Mouse (Mus musculus): ENCODE results near the gene Prpf18. TPM values are rescaled to one million over a fixed set of nuclear protein-coding genes. Genes with fewer than 3 reads are reported as not detected.

The Prpf18 gene
- polyA plus RNA-seq, 1 experiment from 2014 or later = 31.7 TPM

GRCm38 (mm10) chr2:4609433-4609832 is 42.5 kb downstream of the Prpf18 start:
- no peaks in the 10 kb centered on the region for H3K27me3 ChIP-seq (replicated peaks)
- peaks cover 18% of the 10 kb centered on the region for H3K36me3 ChIP-seq
- no peak overlapping the region for H3K4me2 ChIP-seq (replicated peaks)
- WGBS = 77% methylated on average over 10 of the region's 10 CpGs
- no peak overlapping the region for H3K27ac ChIP-seq
- H3K4me1 ChIP-seq (replicated peaks) = no peaks in the 10 kb centered on the region
- H3K4me3 ChIP-seq (replicated peaks) = no peak overlapping the region
- ATAC-seq = no peak
- no peak overlapping the region for H3K9ac ChIP-seq
- no peaks in the 10 kb centered on the region for H3K9me3 ChIP-seq

GRCm38 (mm10) chr2:4608253-4608652 is 43.7 kb downstream of the Prpf18 start:
- ATAC-seq = no peak
- H3K4me3 ChIP-seq (replicated peaks) = no peak overlapping the region
- no peaks in the 10 kb centered on the region for H3K4me1 ChIP-seq (replicated peaks)
- H3K9me3 ChIP-seq = no peaks in the 10 kb centered on the region
- no peak overlapping the region for H3K4me2 ChIP-seq (replicated peaks)
- no peaks in the 10 kb centered on the region for H3K27me3 ChIP-seq (replicated peaks)
- no peak overlapping the region for H3K9ac ChIP-seq
- WGBS = 87% methylated on average over 3 of the region's 3 CpGs
- H3K36me3 ChIP-seq = peaks cover 26% of the 10 kb centered on the region
- no peak overlapping the region for H3K27ac ChIP-seq

- Histone ChIP-seq H3K4me2 (replicated peaks) (no peak overlapping the region), H3K4me3 (replicated peaks) (no peak overlapping the region), H3K9me3 (no peaks in the 10 kb centered on the region), H3K27me3 (replicated peaks) (no peaks in the 10 kb centered on the region), H3K36me3 (peaks cover 27% of the 10 kb centered on the region), H3K4me1 (replicated peaks) (no peaks in the 10 kb centered on the region), H3K9ac (no peak overlapping the region), H3K27ac (no peak overlapping the region)
- 87% methylated on average over 3 of the region's 3 CpGs for WGBS
- no peak for ATAC-seq
These were observed 45.4 kb downstream of the Prpf18 start for GRCm38 (mm10) chr2:4606559-4606958.

DNA sequence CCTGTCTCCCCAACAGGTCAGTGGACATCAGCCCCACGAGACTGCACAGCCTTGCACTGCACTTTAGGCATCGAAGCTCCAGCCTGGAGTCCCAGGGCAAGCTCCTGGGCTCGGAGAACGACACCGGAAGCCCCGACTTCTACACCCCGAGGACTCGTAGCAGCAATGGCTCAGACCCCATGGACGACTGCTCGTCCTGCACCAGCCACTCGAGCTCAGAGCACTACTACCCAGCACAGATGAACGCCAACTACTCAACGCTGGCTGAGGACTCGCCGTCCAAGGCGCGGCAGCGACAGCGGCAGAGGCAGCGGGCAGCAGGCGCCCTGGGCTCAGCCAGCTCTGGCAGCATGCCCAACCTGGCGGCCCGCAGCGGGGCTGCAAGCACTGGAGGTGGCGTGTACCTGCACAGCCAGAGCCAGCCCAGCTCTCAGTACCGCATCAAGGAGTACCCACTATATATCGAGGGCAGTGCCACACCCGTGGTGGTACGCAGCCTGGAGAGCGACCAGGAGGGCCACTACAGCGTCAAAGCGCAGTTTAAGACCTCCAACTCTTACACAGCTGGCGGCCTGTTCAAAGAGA is 48.5 kb downstream of the Prpf18 start:
- H3K36me3 ChIP-seq = peaks cover 21% of the 10 kb centered on the region
- H3K27ac ChIP-seq = no peak overlapping the region
- 81% methylated on average over 33 of the region's 33 CpGs for WGBS
- no peak overlapping the region for H3K9ac ChIP-seq
- no peaks in the 10 kb centered on the region; the same call in 1 of the 2 replicates for H3K4me1 ChIP-seq (replicated peaks)
- H3K9me3 ChIP-seq = no peaks in the 10 kb centered on the region
- H3K27me3 ChIP-seq (replicated peaks) = no peaks in the 10 kb centered on the region
- no peak overlapping the region for H3K4me2 ChIP-seq (replicated peaks)
- no peak overlapping the region for H3K4me3 ChIP-seq (replicated peaks)
- no peak for ATAC-seq

- Histone ChIP-seq H3K4me1 (replicated peaks) (no peaks in the 10 kb centered on the region; the same call in 1 of the 2 replicates), H3K9me3 (no peaks in the 10 kb centered on the region), H3K36me3 (peaks cover 25% of the 10 kb centered on the region), H3K9ac (no peak overlapping the region), H3K27ac (no peak overlapping the region), H3K4me3 (replicated peaks) (no peak overlapping the region), H3K27me3 (replicated peaks) (no peaks in the 10 kb centered on the region), H3K4me2 (replicated peaks) (no peak overlapping the region)
- WGBS = 55% methylated on average over 15 of the region's 15 CpGs
- no peak; the same call in 1 of the 2 replicates for ATAC-seq
These were observed 50.7 kb downstream of the Prpf18 start for GRCm38 (mm10) chr2:4601034-4601890.

DNA sequence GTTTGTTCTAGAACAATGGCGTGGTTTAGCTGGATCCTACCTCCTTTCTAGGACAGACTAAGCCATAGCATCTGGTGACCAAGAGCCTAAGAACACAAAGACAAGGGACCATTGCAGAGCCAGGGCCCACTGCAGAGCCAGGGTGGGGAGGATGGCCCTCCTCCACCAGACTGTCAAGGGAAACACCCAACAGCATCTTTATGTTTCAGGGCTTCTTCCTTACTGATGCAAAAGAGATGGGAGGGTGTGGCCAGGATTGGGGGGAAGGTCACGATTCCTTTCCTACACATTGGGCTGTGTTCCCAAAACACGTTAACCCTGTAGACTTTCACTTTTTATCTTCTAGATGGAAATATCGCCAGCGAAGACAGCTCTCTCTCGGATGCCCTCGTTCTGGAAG is 54.9 kb downstream of the Prpf18 start:
- no peak overlapping the region for H3K4me3 ChIP-seq (replicated peaks)
- peaks cover 6% of the 10 kb centered on the region for H3K4me1 ChIP-seq (replicated peaks)
- WGBS = 90% methylated on average over 7 of the region's 7 CpGs
- H3K9me3 ChIP-seq = no peaks in the 10 kb centered on the region
- H3K9ac ChIP-seq = no peak overlapping the region
- H3K27ac ChIP-seq = no peak overlapping the region
- no peak for ATAC-seq
- H3K4me2 ChIP-seq (replicated peaks) = no peak overlapping the region
- H3K27me3 ChIP-seq (replicated peaks) = no peaks in the 10 kb centered on the region
- H3K36me3 ChIP-seq = peaks cover 21% of the 10 kb centered on the region

DNA sequence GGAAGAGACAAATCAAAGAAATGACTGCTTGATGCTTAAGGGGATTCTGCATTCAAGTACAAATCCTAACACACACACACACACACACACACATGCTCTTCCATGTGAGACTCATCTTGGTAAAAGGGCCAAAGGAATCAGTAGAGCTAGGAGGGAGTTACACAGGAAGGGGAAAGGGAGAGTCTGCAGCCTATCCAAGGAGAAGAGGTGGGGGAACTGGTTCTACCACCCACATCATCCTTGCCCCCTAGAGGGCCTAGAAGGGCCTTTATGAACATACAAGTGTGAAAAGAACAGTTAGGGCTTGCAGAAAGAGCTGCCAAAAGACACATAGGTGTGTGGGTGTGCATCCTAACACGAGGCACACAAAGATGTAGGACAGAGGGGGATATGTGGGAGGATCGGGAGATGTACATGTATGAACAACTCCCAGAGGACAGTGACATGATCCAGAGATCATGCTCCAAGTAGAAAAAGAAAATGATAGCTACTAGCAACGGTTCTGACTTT is 58.0 kb downstream of the Prpf18 start:
- Histone ChIP-seq H3K4me3 (replicated peaks) (no peak overlapping the region), H3K4me1 (replicated peaks) (peaks cover 10% of the 10 kb centered on the region; the same call in 1 of the 2 replicates), H3K4me2 (replicated peaks) (no peak overlapping the region), H3K9me3 (no peaks in the 10 kb centered on the region), H3K27me3 (replicated peaks) (no peaks in the 10 kb centered on the region), H3K27ac (no peak overlapping the region), H3K9ac (no peak overlapping the region), H3K36me3 (peaks cover 25% of the 10 kb centered on the region)
- WGBS = 79% methylated on average over 3 of the region's 3 CpGs
- peak; percentile 33; the same call in 1 of the 2 replicates for ATAC-seq

DNA sequence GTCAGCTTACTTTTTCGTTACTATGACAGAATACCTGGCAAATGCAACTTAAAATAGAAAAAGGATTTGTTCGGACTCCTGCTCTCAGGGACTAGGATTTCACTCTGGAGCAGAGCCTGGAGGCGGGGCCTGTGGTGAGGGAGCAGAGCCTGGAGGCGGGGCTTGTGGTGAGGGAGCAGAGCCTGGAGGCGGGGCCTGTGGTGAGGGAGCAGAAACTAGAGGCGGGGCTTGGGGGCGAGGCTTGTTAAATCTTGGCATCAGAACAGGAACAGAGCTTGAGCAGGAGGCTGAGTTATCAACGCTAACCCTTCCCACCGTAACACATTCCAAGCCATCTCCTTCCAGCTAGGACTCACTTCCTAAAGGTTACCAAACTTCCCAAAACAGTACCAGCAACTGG is 58.5 kb downstream of the Prpf18 start:
- Histone ChIP-seq H3K36me3 (peaks cover 25% of the 10 kb centered on the region), H3K4me1 (replicated peaks) (peaks cover 10% of the 10 kb centered on the region; the same call in 1 of the 2 replicates), H3K9ac (no peak overlapping the region), H3K9me3 (no peaks in the 10 kb centered on the region), H3K27me3 (replicated peaks) (no peaks in the 10 kb centered on the region), H3K27ac (no peak overlapping the region), H3K4me2 (replicated peaks) (no peak overlapping the region), H3K4me3 (replicated peaks) (no peak overlapping the region)
- 17% methylated on average over 9 of the region's 9 CpGs for WGBS
- ATAC-seq = peak; percentile 90

DNA sequence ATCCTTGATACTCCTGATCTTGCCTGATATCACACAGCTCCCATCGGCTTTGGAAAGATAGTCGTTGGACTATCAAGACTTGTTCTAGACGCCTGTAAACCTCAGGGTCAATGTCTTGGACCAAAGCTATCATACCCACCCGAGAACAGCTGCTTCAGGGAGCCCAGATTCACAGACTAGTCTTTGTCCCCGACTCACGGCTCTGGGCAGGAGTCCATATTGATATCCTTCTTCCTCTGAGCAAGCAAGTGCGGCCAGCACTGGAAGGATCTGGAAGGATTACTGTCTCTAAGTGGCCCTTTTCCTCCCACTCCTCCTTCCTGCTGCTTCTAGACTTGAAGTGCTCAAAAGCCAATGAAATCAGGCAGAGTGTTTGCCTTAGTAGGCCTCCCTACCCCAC is 59.2 kb downstream of the Prpf18 start:
- WGBS = 86% methylated on average over 7 of the region's 7 CpGs
- Histone ChIP-seq H3K27ac (no peak overlapping the region), H3K36me3 (peaks cover 25% of the 10 kb centered on the region), H3K27me3 (replicated peaks) (no peaks in the 10 kb centered on the region), H3K4me2 (replicated peaks) (no peak overlapping the region), H3K9me3 (no peaks in the 10 kb centered on the region), H3K4me3 (replicated peaks) (no peak overlapping the region), H3K9ac (no peak overlapping the region), H3K4me1 (replicated peaks) (peaks cover 18% of the 10 kb centered on the region)
- ATAC-seq = no peak

GRCm38 (mm10) chr2:4591647-4592046 is 60.3 kb downstream of the Prpf18 start:
- WGBS = 78% methylated on average over 3 of the region's 3 CpGs
- H3K9ac ChIP-seq = no peak overlapping the region

GRCm38 (mm10) chr2:4587685-4588409 is 64.1 kb downstream of the Prpf18 start:
- peaks cover 8% of the 10 kb centered on the region for H3K36me3 ChIP-seq
- H3K4me1 ChIP-seq (replicated peaks) = peaks cover 17% of the 10 kb centered on the region
- H3K4me2 ChIP-seq (replicated peaks) = no peak overlapping the region
- H3K9me3 ChIP-seq = no peaks in the 10 kb centered on the region
- no peak overlapping the region for H3K4me3 ChIP-seq (replicated peaks)
- no peaks in the 10 kb centered on the region for H3K27me3 ChIP-seq (replicated peaks)
- H3K9ac ChIP-seq = no peak overlapping the region
- WGBS = 40% methylated on average over 13 of the region's 13 CpGs
- peak overlapping the region; percentile 65 for H3K27ac ChIP-seq
- peak; percentile 77 for ATAC-seq

More at GRCm38 (mm10) chr2:4591647-4592046, 60.3 kb downstream of the Prpf18 start:
- no peak for ATAC-seq
- peaks cover 20% of the 10 kb centered on the region for H3K4me1 ChIP-seq (replicated peaks)
- no peak overlapping the region for H3K4me3 ChIP-seq (replicated peaks)
- no peak overlapping the region for H3K4me2 ChIP-seq (replicated peaks)
- no peaks in the 10 kb centered on the region for H3K27me3 ChIP-seq (replicated peaks)
- no peak overlapping the region for H3K27ac ChIP-seq
- H3K9me3 ChIP-seq = no peaks in the 10 kb centered on the region
- peaks cover 17% of the 10 kb centered on the region for H3K36me3 ChIP-seq

DNA sequence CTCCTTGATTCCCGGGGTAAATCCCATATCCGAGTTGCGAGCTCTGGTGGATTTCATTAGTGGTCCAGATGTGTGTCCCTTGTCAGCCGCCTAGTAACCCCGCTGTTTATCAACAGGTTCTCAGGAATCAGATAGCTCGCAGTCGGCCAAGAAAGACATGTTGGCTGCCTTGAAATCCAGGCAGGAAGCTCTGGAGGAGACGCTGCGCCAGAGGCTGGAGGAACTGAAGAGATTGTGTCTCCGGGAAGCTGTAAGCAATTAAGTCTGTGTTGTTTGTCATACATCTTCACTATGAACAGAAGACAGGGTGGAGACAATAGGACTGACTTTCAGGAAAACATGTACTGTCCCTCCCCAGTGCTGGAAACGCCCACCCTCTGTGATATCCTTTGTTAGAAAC is 65.7 kb downstream of the Prpf18 start:
- Histone ChIP-seq H3K9me3 (no peaks in the 10 kb centered on the region), H3K36me3 (0 out of 2 replicates have a peak, but pooled peaks cover 3% of the 10 kb centered on the region), H3K9ac (no peak overlapping the region), H3K4me2 (replicated peaks) (no peak overlapping the region), H3K27ac (no peak overlapping the region), H3K4me3 (replicated peaks) (no peak overlapping the region), H3K27me3 (replicated peaks) (no peaks in the 10 kb centered on the region), H3K4me1 (replicated peaks) (peaks cover 17% of the 10 kb centered on the region)
- WGBS = 42% methylated on average over 11 of the region's 11 CpGs
- ATAC-seq = no peak
